Mouse (Mus musculus): Measurements from ENCODE around the gene Pagr1b. TPM values are rescaled to one million over a fixed set of nuclear protein-coding genes. Genes with fewer than 3 reads are reported as not detected.

The Pagr1b gene
- total RNA-seq, 4 experiments from 2014 or later = 1.5 TPM; not detected in 3

DNA sequence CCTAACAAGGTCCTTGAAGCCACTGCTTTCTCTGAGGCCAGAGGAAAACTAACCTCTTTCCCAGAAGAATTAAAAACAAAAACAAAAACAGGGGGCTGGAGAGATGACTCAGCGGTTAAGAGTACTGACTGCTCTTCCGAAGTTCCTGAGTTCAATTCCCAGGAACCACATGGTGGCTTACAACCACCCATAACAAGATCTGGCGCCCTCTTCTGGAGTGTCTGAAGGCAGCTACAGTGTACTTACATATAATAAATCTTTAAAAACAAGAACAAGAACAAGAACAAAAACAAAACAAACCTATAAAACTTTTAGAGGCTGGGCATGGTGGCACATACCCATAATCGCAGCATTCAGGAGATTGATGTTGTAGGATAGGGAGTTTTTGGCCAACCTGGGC is 19.8 kb downstream of the Pagr1b start:
- DNase-seq = no peak

DNA sequence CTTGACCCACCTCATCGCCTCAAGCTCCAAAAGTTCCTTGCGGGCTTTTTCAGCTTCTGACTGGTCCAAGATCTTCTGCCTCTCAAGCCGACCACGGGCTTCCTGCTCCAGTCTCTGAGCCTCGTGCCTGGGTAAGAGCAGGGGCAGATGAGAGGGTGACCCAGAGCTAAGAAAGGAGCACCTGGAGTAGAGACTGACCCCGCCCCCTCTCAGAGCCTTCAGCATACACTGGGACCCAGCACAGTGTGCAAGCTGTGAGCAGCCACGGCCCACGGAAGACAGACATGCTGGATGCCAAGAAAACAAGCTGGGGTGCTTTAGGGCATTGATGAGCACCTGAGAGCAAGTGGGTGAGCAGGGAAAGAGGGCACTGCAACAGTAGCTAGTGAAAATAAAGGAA is 27.5 kb downstream of the Pagr1b start:
- no peak for DNase-seq

DNA sequence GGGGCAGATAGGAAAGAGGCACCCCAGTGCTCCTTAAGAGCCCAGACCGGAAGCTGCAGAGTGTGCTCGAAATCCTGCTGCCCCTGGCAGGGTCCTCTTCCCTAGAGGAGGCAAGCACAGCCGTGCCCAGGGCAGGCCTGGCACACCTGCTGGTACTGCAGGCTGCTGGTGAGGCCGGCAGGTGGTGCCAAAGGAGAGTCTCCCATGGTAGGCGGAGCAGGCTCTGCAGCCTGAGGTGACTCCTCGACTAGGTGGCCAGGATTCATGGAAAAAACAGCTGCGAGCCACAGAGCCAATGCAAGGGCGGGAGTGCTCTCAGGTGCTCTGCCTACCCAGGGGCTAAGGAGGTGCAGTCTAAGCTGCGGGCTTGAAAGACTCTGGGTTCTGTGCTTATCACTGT is 30.0 kb downstream of the Pagr1b start:
- DNase-seq = no peak

DNA sequence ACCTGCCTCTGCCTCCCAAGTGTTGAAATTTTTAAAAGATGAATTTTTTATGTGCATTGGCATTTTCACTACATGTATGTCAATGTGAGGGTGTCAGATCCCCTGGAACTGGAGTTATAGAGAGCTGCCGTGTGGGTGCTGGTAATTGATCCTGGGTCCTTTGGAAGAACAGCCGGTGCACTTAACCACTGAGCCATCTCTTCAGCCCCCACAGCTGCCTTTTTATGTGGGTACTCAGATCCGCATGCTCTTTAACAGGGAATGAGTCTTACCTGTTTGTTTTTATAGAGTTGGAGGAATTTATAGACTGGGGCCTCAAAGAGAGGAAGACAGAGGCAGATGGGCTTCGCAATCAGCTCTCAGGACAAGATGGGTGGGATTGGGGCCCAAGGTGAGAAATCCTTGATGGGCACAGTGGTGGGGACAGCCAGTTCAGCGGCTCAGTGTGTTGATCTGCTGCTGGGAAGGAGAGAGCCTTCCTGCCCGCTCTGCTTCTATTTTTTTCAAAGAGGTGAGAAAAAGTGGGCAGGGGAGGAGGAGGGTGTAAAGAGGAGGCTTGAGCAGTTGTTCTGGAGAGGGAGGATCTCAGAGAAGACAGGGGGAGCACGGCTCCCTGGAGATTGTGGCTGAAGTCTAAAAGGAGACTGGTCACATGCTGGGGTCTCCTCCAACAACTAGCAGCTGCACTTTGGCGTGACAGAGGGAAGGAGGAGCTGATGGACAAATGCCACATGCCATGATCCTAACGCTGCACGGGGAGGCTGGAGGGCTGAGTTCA is 31.4 kb downstream of the Pagr1b start:
- no peak for DNase-seq

DNA sequence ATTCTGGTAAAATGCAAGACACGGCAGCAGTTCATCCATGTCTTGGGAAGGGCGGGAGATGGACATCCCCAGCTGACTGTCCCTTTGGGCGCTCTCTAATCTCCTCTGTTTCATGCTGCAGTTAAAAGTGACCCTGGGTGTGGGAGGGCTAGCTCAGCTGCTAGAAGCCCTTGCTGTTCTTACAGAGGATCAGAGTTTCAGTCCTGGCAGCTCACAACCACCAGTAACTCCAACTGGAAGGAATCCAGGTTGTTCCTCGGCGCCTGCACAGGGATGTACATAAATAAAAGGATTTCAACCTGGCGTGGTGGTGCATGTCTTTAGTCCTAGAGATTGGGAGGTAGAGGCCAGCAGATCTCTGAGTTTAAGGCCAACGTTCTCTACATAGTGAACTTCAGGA is 33.2 kb downstream of the Pagr1b start:
- no peak for DNase-seq

DNA sequence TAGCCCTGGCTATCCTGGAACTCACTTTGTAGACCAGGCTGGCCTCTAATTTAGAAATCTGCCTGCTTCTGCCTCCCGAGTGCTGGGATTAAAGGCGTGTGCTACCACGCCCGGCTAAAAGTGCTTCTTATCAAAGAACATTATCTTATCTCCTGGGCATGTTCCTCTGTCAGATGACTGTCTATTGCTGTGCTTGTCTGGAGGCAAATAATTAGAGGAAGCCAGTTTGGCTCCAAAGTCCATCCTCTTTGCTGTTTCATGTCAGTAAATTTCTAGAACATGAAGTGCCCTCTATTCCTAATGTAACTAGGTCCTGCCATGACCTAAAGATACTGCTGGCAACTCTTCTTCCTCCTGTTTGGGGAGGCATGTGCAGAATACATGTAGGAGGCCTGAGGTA is 34.2 kb downstream of the Pagr1b start:
- no peak for DNase-seq

DNA sequence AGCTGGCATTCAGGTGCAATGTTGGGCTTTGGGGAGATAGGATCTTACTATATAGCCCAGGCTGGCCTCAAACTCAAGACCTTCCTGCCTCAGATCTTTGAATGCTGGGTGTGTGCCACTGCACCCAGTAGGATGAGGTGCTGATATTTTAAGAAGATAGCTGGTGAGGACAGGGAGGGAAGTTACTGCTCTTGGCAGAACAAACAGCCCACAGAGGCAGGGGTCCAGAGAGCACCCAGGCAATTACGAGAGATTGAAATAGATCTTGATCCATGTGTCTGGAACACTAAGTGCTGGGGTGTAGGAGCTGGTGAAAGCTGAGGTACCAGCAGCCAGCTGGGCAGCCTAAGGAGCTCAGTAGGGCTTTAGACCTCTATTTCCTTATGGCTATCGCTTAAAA is 34.7 kb downstream of the Pagr1b start:
- no peak for DNase-seq

DNA sequence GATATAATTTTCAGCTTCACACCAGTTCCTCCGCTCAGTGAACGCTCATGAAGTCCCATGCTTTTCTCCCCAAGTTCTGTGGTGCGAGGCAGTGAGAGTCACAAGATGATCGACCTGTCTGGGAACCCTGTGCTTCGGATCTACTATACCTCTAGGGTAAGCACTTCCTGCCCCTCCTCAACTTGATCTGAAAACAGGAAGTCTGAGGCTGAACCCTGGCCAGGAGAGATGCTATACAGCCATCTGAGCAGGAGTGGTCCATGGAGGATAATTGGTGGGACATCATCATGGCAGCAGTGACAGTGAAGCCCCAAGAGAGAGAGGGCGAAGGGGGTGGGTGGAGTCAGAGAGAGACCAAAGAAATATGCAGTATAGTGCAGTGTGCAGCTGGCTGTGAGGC is 37.4 kb downstream of the Pagr1b start:
- no peak for DNase-seq

DNA sequence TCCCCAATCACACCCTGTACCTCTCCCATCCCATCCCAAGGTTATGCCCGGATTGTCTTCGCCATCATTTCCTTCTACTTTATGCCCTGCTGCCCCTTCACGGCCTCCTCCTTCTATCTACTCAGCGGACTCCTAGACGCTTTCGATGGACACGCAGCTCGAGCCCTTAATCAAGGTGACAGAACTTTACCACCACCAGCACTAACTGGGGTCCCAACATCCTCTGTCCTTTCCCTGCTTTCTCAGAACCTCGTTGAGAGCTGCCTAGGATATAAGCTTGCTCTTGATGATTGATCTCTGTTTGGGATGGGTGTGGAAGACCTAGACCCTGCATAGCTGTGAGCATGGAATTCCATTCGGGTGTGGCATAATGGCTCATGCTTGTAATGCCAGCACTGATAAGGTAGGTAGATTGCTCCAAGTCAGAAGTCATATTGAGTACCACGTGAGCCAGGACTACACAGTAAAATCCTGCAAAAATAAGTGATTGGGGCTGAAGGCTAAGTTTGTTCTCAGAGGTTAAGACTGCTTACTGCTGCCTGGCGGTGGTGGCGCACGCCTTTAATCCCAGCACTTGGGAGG is 39.3 kb downstream of the Pagr1b start:
- no peak for DNase-seq

DNA sequence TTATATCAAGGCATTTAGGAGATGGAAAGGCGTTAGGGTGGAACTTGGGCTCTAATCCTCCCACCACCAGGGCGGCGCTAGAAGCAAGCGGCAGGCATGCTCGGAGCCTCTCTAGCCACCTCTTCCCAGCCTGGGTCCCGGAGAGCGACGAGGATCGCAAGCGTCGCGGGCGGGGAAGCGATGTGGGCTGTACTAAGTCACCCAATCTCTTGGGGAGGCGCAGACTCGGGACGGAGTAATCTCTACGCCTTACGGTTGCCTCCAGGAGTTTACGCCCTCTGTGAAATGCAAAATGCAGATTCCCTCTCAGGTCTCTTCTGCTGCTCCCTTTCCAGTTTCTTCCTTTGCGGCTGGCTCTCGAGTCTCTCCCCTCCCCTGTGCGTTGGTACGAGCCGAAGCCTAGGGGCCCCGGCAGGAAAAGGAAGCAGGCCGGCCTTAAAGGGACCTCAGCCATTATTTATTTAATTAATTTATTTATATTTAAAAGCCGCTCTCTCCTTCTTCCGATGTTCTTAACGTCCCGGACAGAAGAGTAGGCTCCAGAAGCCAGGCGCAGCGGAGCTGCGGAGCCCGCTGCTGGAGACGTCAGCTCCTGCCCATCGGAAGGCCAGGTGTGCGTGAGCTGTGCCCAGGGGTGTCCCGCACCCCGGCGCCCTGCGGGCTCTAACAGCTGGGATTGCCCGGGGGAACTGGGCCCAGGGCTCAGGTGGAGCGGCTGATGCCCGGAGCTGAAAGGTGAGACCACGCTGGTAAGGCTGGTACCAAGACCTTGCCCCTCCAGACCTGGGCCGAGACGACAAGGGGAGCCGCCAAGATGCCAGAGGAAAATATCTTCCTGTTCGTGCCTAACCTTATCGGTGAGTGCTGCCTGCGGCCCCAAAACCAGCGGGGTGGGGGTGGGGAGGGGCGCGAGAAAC is 40.1 kb downstream of the Pagr1b start, which contains the start of gene Cdiptos:
Cdiptos (minus strand) TSS at position 149 of the 917 bp plus-strand sequence.
- DNase-seq = peak; percentile 93

DNA sequence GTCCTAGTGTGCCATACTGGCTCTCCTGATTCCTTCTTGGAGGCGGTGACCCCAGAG is 40.6 kb downstream of the Pagr1b start, which contains the start of gene Cdipt:
Cdipt (plus strand) TSS at position 22 of the 57 bp plus-strand sequence.
- no peak for DNase-seq

DNA sequence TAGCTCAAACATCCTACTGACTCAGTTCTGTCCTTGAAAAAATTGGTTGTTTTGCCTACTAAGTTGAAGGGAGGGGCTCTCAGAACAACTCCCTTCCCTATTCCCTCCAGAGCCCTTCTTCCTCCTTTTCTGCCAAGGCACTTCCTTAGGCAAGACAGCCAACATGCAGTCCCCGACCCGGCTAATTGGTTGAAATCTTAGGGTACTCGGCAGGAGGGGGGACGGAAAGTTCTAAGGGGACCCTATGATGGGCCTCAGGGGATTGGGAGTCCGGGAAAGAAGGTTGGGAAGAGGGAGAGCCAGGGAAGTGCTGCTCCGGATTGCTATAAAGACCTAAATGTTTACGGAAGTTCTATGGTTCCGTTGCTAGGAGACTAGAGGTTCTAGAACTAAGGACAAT is 40.8 kb downstream of the Pagr1b start:
- no peak for DNase-seq

DNA sequence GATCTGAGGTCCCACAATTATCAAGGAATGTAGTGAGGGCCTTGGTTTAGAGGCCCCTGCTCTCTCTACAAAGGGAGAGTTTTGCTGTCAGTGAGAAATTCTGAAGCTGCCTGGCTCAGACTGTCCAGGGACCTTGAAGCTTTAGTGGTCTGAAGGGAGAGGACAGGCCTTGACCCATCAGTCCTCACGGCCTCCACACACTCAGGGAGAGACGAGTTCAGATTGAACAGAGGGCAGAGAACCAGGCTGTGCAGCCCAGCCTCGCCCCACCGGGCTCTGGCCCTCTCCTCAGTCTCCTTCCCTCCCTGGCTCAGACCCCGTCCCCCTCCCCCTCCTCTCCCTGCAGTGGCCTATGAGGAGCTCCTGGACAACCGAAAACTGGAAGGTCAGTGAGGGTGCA is 48.9 kb downstream of the Pagr1b start:
- peak; percentile 60 for DNase-seq

DNA sequence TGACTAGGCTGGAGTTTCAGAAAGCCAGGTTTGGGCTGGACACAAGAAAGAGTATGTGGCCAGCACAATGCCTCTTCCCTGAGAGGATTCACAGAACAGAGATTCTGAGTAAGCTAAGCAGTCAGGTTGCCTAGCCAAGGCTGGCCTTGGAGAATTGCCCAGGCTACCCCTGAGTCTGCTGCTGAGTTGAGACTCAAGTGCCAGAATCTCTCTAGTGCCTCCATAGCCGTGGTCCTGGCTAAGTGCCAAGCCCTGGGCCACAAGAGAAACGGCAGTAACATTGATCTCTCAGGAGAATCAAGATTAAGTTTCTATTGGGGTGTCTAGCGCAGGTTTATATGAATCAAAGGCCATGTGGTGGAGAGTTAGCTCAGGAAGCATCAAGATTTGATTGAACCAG is 50.7 kb downstream of the Pagr1b start:
- no peak for DNase-seq

DNA sequence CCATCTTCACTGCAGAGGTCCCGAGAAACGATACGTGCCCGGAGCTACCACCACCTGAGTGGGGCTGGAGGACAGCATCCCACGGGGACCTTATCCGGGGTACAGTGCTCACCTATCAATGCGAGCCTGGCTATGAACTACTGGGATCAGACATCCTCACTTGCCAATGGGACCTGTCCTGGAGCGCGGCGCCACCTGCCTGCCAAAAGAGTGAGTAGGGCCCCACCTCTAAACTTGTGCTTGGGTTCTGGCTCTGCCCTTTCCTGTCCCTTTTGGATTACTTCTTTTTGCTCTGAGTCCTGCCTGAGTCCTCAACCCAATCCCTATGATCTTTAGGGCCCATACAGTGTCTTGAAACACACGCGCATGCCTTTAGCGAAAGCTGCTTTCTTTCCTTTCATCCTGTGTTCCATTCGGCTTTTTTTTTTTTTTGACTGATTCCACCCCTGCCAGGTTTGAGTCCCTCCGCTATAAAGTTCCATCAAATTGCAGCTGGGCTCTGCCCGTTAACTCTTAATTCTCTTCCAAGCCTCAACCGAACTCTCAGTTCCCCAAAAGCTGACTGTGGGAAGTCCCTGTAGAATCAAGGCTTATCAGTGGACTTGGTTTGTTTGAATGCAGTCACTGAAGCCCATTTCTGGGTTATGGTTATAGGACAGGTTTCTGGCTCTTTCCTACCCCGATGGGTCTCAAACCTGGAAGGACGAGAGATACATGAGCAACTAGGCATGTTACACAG is 52.6 kb downstream of the Pagr1b start:
- DNase-seq = no peak

DNA sequence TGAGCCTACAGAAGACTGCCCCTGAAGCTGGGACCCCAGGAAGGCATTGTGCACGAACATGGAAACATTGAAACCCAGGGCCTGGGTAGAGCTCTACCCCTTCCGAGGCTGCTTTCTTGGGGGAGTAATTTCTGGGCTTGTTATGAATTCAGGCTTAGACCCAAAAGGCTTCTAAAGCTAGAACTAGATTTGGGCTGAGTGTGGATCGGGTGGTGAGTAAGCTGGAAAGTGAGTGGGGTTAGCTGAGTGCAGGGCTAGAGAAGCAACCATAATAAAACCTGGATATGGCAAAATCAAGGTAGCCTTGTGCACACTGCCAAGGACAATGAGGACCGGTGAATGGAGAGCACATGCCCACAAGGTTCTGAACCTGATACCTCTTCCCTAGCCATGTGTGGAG is 54.3 kb downstream of the Pagr1b start:
- DNase-seq = no peak

DNA sequence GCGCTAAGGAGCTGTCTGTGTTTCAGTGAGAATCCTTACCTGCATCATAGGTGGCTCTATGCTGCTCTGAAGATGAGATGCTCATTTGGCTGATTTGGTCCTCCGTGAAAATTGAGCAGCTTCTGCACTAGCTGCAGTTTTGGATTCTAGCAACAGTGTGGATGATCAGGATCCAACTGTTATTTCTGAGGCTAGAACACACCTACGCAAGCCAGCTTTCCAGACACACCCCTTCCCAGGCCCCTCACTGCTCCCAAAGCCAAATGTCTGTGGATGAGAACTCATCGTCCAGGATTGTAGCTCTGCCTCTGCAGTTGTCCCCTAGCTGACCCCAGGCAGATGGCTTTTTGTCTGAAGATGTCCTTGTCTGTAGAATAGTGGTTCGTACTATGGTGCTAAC is 55.2 kb downstream of the Pagr1b start:
- DNase-seq = no peak

DNA sequence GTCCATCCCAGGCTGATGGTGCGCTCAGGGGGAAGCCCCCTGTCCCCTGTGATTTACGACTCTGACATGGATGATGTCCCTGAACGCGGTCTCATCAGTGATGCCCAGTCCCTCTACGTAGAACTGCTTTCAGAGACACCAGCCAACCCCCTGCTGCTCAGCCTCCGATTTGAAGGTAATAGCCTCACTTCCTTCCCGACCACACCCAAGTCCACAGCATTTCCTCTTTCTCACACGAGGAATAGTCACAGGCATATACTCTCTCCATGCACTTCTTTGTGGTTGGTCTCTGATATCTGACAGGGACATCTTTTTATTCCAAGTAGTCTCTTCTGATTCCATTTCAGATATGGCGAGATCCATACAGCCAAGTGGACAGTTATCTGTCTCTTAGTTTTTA is 56.5 kb downstream of the Pagr1b start:
- no peak for DNase-seq

DNA sequence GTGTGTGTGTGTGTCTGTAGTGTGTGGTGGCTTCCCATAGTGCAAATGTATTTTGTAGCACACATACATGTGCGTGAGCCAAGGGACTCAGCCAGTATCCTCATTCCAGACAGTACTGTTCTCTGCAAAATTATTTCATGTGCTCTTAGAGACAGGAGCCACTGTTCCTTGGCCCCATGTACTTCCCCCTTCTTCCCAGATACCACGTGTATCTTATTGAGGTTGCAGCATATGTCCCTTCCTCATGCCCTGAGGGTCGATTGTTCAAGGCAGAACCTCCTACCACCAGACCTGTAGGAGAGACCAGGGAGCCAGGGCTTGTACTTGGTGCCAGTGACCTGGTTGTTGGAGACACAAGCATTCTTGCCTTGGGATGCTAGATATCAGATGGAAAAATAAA is 61.2 kb downstream of the Pagr1b start:
- DNase-seq = no peak

DNA sequence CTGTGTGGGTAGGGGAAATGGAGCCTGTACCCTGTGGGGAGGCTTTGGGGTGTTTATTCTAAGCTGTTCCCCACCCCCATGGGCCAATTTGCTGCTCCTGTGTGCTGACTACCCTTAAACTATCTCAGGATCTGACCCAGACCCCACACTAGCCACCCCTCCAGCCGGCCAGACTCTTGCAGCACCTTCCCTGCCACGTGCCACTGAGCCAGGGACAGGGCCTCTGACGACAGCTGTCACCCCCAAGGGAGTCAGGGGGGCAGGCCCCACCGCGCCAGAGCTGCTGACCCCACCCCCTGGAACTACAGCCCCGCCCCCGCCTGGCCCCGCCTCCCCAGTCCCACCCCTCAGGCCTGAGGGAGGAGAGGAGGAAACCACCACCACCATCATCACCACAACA is 63.6 kb downstream of the Pagr1b start:
- no peak for DNase-seq

DNA sequence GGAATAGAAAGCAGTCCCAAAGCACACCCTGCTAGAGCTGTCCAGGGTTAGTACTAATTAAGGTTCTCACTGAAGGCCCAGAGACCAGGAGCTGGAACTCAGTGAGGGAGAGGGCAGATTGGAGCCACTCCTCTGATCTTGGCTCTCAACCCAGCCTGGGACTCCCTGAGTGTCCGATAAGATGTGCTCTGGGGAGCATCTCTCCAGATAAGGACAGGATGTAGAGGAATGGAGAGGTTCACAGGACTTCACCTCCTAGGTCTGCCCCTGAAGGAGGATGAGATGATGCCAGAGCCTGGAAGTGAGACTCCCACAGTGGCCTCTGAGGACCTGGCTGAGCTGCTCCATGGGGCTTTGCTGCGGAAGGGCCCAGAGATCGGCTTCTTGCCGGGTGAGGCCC is 64.5 kb downstream of the Pagr1b start:
- DNase-seq = no peak

Measured in adrenal gland, adult 8-10 months (tissue).